Mouse (Mus musculus) CH12.LX (cell line): Measurements from ENCODE around the gene U2af1l4.

Experiments
- CTCF ChIP-seq, 2 experiments: IDR thresholded peaks in 1 of 2; conservative IDR thresholded peaks in 1 of 2; 2 replicates each; pipeline ENCODE4 v1.5.1; 2011 to 2012; ENCODE audit warnings: low read depth in 2 of 2, low read length in 2 of 2, improper control_type of control experiment in 1 of 2, inconsistent platforms in 1 of 2, mild to moderate bottlenecking in 1 of 2, moderate library complexity in 1 of 2
- ELF1 ChIP-seq: IDR thresholded peaks from 2 replicates; pipeline ENCODE4 v1.6.1; 2014; ENCODE audit warnings: low read depth, mild to moderate bottlenecking, inconsistent platforms, low read length, improper control_type of control experiment
- EP300 ChIP-seq: IDR thresholded peaks from 2 replicates; pipeline ENCODE4 v1.6.1; 2011; ENCODE audit warnings: low read length, improper control_type of control experiment
- ETS1 ChIP-seq: conservative IDR thresholded peaks from 2 replicates; pipeline ENCODE4 v1.6.1; 2012; ENCODE audit warnings: low read depth, mild to moderate bottlenecking, inconsistent platforms, low read length, improper control_type of control experiment, moderate library complexity
- KAT2A ChIP-seq: IDR thresholded peaks from 2 replicates; pipeline ENCODE4 v1.6.1; 2012; ENCODE audit warnings: low read length, improper control_type of control experiment, inconsistent platforms; ENCODE audit not compliant: insufficient replicate concordance
- NELFE ChIP-seq: IDR thresholded peaks from 2 replicates; pipeline ENCODE4 v1.6.1; 2011; ENCODE audit warnings: low read depth, low read length, improper control_type of control experiment
- POLR2A ChIP-seq: IDR thresholded peaks from 2 replicates; pipeline ENCODE4 v1.6.1; 2011; ENCODE audit warnings: low read depth, mild to moderate bottlenecking, improper control_type of control experiment, low read length
- RCOR1 ChIP-seq: conservative IDR thresholded peaks from 2 replicates; pipeline ENCODE4 v1.6.1; 2012; ENCODE audit warnings: low read depth, mild to moderate bottlenecking, inconsistent platforms, low read length, improper control_type of control experiment

- no peak for TF ChIP-seq EP300
- no peak for TF ChIP-seq KAT2A
- TF ChIP-seq ETS1: no peak
- peak in 1 of 2 experiments; percentile 46; a peak in 2 of 4 replicates for TF ChIP-seq CTCF (conservative IDR thresholded peaks at IDR 0.05 in 1 of 2, IDR thresholded peaks at IDR 0.05 in 1 of 2; ENCODE audit: low read depth in 2 of 2, low read length in 2 of 2)
- TF ChIP-seq ELF1: no peak
- TF ChIP-seq RCOR1: no peak
- TF ChIP-seq POLR2A: no peak
- TF ChIP-seq NELFE: no peak
Measured at GRCm38 (mm10) chr7:30556894-30557536, 6.1 kb upstream of the U2af1l4 start.
